Mouse (Mus musculus) midbrain, embryonic 16.5 days (tissue): ENCODE measurements around the gene Herc3. TPM values are rescaled to one million over a fixed set of nuclear protein-coding genes. Genes with fewer than 3 reads are reported as not detected.

Experiments
- ATAC-seq: fragments of 200-750 bp; cut with Nextera tagmentation; 2 replicates; pipeline ENCODE4 v1.8.0; 2017; ENCODE audit warnings: moderate TSS enrichment
- H3K27ac ChIP-seq: fragments of 300-500 bp; sonication (generic); 2 replicates; pipeline ENCODE4 v1.5.1; 2014; ENCODE audit warnings: mild to moderate bottlenecking, low read length, mixed read lengths
- H3K27me3 ChIP-seq: fragments of 300-500 bp; sonication (generic); 2 replicates; pipeline ENCODE4 v1.6.1; 2014; ENCODE audit warnings: low read depth, low read length, mixed read lengths; ENCODE audit not compliant: control insufficient read depth, insufficient read depth
- H3K36me3 ChIP-seq: fragments of 300-500 bp; sonication (generic); 2 replicates; pipeline ENCODE4 v1.6.1; 2014; ENCODE audit warnings: mild to moderate bottlenecking, low read length, moderate library complexity, mixed read lengths; ENCODE audit not compliant: control insufficient read depth, insufficient read depth
- H3K4me1 ChIP-seq: fragments of 300-500 bp; sonication (generic); 2 replicates; pipeline ENCODE4 v1.6.1; 2014; ENCODE audit warnings: mild to moderate bottlenecking, low read length, mixed read lengths; ENCODE audit not compliant: control insufficient read depth, insufficient read depth
- H3K4me2 ChIP-seq: fragments of 300-500 bp; sonication (generic); 2 replicates; pipeline ENCODE4 v1.6.1; 2014; ENCODE audit warnings: mild to moderate bottlenecking, low read length, mixed read lengths
- H3K4me3 ChIP-seq: fragments of 300-500 bp; sonication (generic); 2 replicates; pipeline ENCODE4 v1.5.1; 2014; ENCODE audit warnings: low read depth, mild to moderate bottlenecking, low read length, moderate library complexity, mixed read lengths
- H3K9ac ChIP-seq: fragments of 300-500 bp; sonication (generic); 2 replicates; pipeline ENCODE4 v1.6.1; 2014; ENCODE audit warnings: low read depth, low read length, mixed read lengths
- H3K9me3 ChIP-seq: fragments of 300-500 bp; sonication (generic); replicated peaks from 2 replicates; pipeline ENCODE4 v1.6.1; 2014; ENCODE audit warnings: mild to moderate bottlenecking, low read length, mixed read lengths; ENCODE audit not compliant: control insufficient read depth, poor library complexity, severe bottlenecking
- WGBS: fragments of 180-500 bp; shearing (Covaris S2); extraction: QIAGEN DNeasy Blood & Tissue Kit; methylation state at CpG from one replicate; pipeline ENCODE4 v1.1.7; 2014; 5-methylcytosine and 5-hydroxymethylcytosine counted together
- polyA plus RNA-seq: library from polyadenylated mRNA; unstranded; fragments of >200 nt; fragmentation: Nextera tagmentation; extraction: Ambion mirVana; gene quantifications from 2 replicates; pipeline ENCODE4 v1.2.1, GENCODE M21; 2015

Herc3 gene
- polyA plus RNA-seq, 1 experiment from 2014 or later: 31.9 TPM

GRCm38 (mm10) chr6:58916498-58916897 lies 85.2 kb downstream of the Herc3 start:
- Histone ChIP-seq H3K27ac (no peak overlapping the region), H3K4me3 (no peak overlapping the region), H3K4me2 (no peak overlapping the region), H3K36me3 (peaks cover 13% of the 10 kb centered on the region), H3K4me1 (no peaks in the 10 kb centered on the region), H3K9ac (no peak overlapping the region), H3K27me3 (no peaks in the 10 kb centered on the region), H3K9me3 (no peaks in the 10 kb centered on the region)
- ATAC-seq: no peak
- 93% methylated on average over 5 of the region's 5 CpGs for WGBS

- Histone ChIP-seq H3K4me1 (no peaks in the 10 kb centered on the region), H3K4me2 (no peak overlapping the region), H3K9ac (no peak overlapping the region), H3K36me3 (peaks cover 13% of the 10 kb centered on the region), H3K27ac (no peak overlapping the region), H3K4me3 (no peak overlapping the region), H3K27me3 (no peaks in the 10 kb centered on the region), H3K9me3 (no peaks in the 10 kb centered on the region)
- no peak for ATAC-seq
- 81% methylated on average over 6 of the region's 6 CpGs for WGBS
Measured at GRCm38 (mm10) chr6:58920735-58921134, 89.5 kb downstream of the Herc3 start.

- no peaks in the 10 kb centered on the region for H3K9me3 ChIP-seq
- peaks cover 9% of the 10 kb centered on the region for H3K36me3 ChIP-seq
- H3K27ac ChIP-seq: no peak overlapping the region
- no peak overlapping the region for H3K4me3 ChIP-seq
- no peak overlapping the region for H3K4me2 ChIP-seq
- H3K27me3 ChIP-seq: no peaks in the 10 kb centered on the region
- 46% methylated on average over 3 of the region's 3 CpGs for WGBS
- H3K4me1 ChIP-seq: no peaks in the 10 kb centered on the region
- H3K9ac ChIP-seq: no peak overlapping the region
- peak; percentile 72; the same call in 1 of the 2 replicates for ATAC-seq
Measured at GRCm38 (mm10) chr6:58921623-58922022, 90.4 kb downstream of the Herc3 start.

- no peaks in the 10 kb centered on the region for H3K4me1 ChIP-seq
- H3K4me2 ChIP-seq: no peak overlapping the region
- no peak overlapping the region for H3K9ac ChIP-seq
- ATAC-seq: 0 out of 2 replicates have a peak, but pooled peaks have one; percentile 16
- H3K27me3 ChIP-seq: no peaks in the 10 kb centered on the region
- H3K9me3 ChIP-seq: no peaks in the 10 kb centered on the region
- H3K4me3 ChIP-seq: no peak overlapping the region
- WGBS: 89% methylated on average over 5 of the region's 5 CpGs
- peaks cover 9% of the 10 kb centered on the region for H3K36me3 ChIP-seq
- no peak overlapping the region for H3K27ac ChIP-seq
Measured at GRCm38 (mm10) chr6:58922511-58922910, 91.2 kb downstream of the Herc3 start.

- Histone ChIP-seq H3K4me3 (no peak overlapping the region), H3K27ac (no peak overlapping the region), H3K36me3 (no peaks in the 10 kb centered on the region), H3K9me3 (no peaks in the 10 kb centered on the region), H3K9ac (no peak overlapping the region), H3K4me1 (peaks cover 6% of the 10 kb centered on the region), H3K27me3 (no peaks in the 10 kb centered on the region), H3K4me2 (no peak overlapping the region)
- WGBS: 62% methylated on average over 2 of the region's 2 CpGs
- ATAC-seq: no peak
Measured at GRCm38 (mm10) chr6:58927881-58928280, 96.6 kb downstream of the Herc3 start.

- Histone ChIP-seq H3K9ac (no peak overlapping the region), H3K4me1 (peaks cover 20% of the 10 kb centered on the region), H3K4me3 (no peak overlapping the region), H3K4me2 (no peak overlapping the region), H3K27me3 (no peaks in the 10 kb centered on the region), H3K9me3 (no peaks in the 10 kb centered on the region), H3K36me3 (no peaks in the 10 kb centered on the region), H3K27ac (no peak overlapping the region)
- ATAC-seq: no peak
- 91% methylated on average over 9 of the region's 9 CpGs for WGBS
Measured at GRCm38 (mm10) chr6:58929911-58930431, 98.7 kb downstream of the Herc3 start.

- Histone ChIP-seq H3K27me3 (no peaks in the 10 kb centered on the region), H3K4me1 (peaks cover 20% of the 10 kb centered on the region), H3K9ac (no peak overlapping the region), H3K4me2 (no peak overlapping the region), H3K9me3 (no peaks in the 10 kb centered on the region), H3K36me3 (no peaks in the 10 kb centered on the region), H3K27ac (no peak overlapping the region), H3K4me3 (no peak overlapping the region)
- no peak for ATAC-seq
- WGBS: 36% methylated on average over 4 of the region's 4 CpGs
Measured at GRCm38 (mm10) chr6:58931149-58931548, 99.9 kb downstream of the Herc3 start.

- H3K4me3 ChIP-seq: no peak overlapping the region
- peak overlapping the region; percentile 41 for H3K4me2 ChIP-seq
- H3K36me3 ChIP-seq: no peaks in the 10 kb centered on the region
- peak; percentile 75 for ATAC-seq
- no peaks in the 10 kb centered on the region for H3K9me3 ChIP-seq
- peaks cover 20% of the 10 kb centered on the region for H3K4me1 ChIP-seq
- H3K27ac ChIP-seq: peak overlapping the region; percentile 73
- H3K27me3 ChIP-seq: no peaks in the 10 kb centered on the region
- no peak overlapping the region for H3K9ac ChIP-seq
- WGBS: 33% methylated on average over 12 of the region's 12 CpGs
Measured at GRCm38 (mm10) chr6:58932515-58933188, 101.4 kb downstream of the Herc3 start.

GRCm38 (mm10) chr6:58933189-58933913 lies 102.1 kb downstream of the Herc3 start:
- H3K4me2 ChIP-seq: peak overlapping the region; percentile 41
- H3K4me1 ChIP-seq: peaks cover 20% of the 10 kb centered on the region
- no peak overlapping the region for H3K4me3 ChIP-seq
- no peaks in the 10 kb centered on the region for H3K36me3 ChIP-seq
- H3K27me3 ChIP-seq: no peaks in the 10 kb centered on the region
- no peaks in the 10 kb centered on the region for H3K9me3 ChIP-seq
- peak overlapping the region; percentile 73 for H3K27ac ChIP-seq
- H3K9ac ChIP-seq: no peak overlapping the region
- WGBS: 16% methylated on average over 6 of the region's 6 CpGs
- ATAC-seq: peak; percentile 96
